Mouse (Mus musculus) midbrain, postnatal 0 days (tissue): ENCODE measurements around the gene Phc2. TPM values are rescaled to one million over a fixed set of nuclear protein-coding genes. Genes with fewer than 3 reads are reported as not detected.
"Not testable (repeated sequence)": the region's sequence is repeated elsewhere in the genome, so short reads cannot be mapped to it uniquely, and the experiment has no call there.

Experiments
- ATAC-seq: fragments of 200-750 bp; cut with Nextera tagmentation; 2 replicates; pipeline ENCODE4 v1.8.0; 2017; ENCODE audit warnings: moderate number of reproducible peaks, mild to moderate bottlenecking, moderate TSS enrichment, moderate library complexity; ENCODE audit not compliant: low FRiP score
- DNase-seq: peaks from one replicate; pipeline ENCODE4 v3.0.0-alpha.2; 2015; ENCODE audit warnings: low spot score
- H3K27ac ChIP-seq: fragments of 300-500 bp; sonication (generic); 2 replicates; pipeline ENCODE4 v1.5.1; 2014; ENCODE audit warnings: low read depth, mild to moderate bottlenecking, low read length, mixed read lengths
- H3K27me3 ChIP-seq: fragments of 300-500 bp; sonication (generic); 2 replicates; pipeline ENCODE4 v1.6.1; 2014; ENCODE audit warnings: low read length, control low read depth, mixed read lengths; ENCODE audit not compliant: insufficient read depth
- H3K36me3 ChIP-seq: fragments of 300-500 bp; sonication (generic); 2 replicates; pipeline ENCODE4 v1.6.1; 2014; ENCODE audit warnings: low read length, control low read depth, mixed read lengths; ENCODE audit not compliant: insufficient read depth
- H3K4me1 ChIP-seq: fragments of 300-500 bp; sonication (generic); 2 replicates; pipeline ENCODE4 v1.6.1; 2014; ENCODE audit warnings: mild to moderate bottlenecking, control low read depth, antibody characterized with exemption, low read length, mixed read lengths; ENCODE audit not compliant: insufficient read depth
- H3K4me2 ChIP-seq: fragments of 300-500 bp; sonication (generic); 2 replicates; pipeline ENCODE4 v1.6.1; 2014; ENCODE audit warnings: low read depth, mild to moderate bottlenecking, low read length, mixed read lengths; ENCODE audit not compliant: poor library complexity, severe bottlenecking
- H3K4me3 ChIP-seq: fragments of 300-500 bp; sonication (generic); 2 replicates; pipeline ENCODE4 v1.5.1; 2014; ENCODE audit warnings: low read depth, mild to moderate bottlenecking, low read length, moderate library complexity
- H3K9ac ChIP-seq: fragments of 300-500 bp; sonication (generic); replicated peaks from 2 replicates; pipeline ENCODE4 v1.6.1; 2014; ENCODE audit warnings: mild to moderate bottlenecking, low read length, moderate library complexity, mixed read lengths; ENCODE audit not compliant: poor library complexity, severe bottlenecking
- H3K9me3 ChIP-seq: fragments of 300-500 bp; sonication (generic); 2 replicates; pipeline ENCODE4 v1.6.1; 2016; ENCODE audit warnings: low read length, control low read depth
- CTCF ChIP-seq: IDR thresholded peaks from 2 replicates; pipeline ENCODE4 v1.5.1; 2016; ENCODE audit warnings: antibody characterized with exemption, mild to moderate bottlenecking
- WGBS: fragments of 180-500 bp; shearing (Covaris S2); extraction: QIAGEN DNeasy Blood & Tissue Kit; methylation state at CpG from one replicate; pipeline ENCODE4 v1.1.7; 2014; 5-methylcytosine and 5-hydroxymethylcytosine counted together
- polyA plus RNA-seq: library from polyadenylated mRNA; unstranded; fragments of >200 nt; fragmentation: Nextera tagmentation; extraction: Ambion mirVana; gene quantifications from 2 replicates; pipeline ENCODE4 v1.2.1, GENCODE M21; 2015
- total RNA-seq: library from RNA; depleted of rRNA; stranded (reverse); fragments of >200 nt; gene quantifications from 2 replicates; pipeline ENCODE4 v1.2.3, GENCODE M21; 2014

Phc2 gene
- total and polyA plus RNA-seq, 2 experiments from 2014 or later = 34.8 to 64.3 TPM

DNA sequence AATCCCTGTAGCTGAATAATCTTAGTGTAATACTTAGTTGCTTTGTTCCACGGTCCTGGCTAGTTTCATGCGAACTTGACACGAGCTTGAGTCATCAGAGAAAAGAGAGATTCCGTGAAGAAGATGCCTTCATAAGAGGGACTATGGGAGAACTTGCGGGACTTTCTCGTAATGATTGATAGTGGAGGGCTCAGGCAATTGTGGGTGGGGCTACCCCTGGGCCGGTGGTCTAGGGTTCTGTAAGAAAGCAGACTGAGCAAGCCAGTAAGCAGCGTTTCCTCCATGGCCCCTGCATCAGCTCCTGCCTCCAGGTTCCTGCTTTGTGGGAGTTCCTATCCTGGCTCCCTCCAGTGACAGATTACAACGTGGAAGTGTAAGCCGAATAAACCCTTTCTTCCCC is 43.8 kb upstream of the Phc2 start:
- Histone ChIP-seq H3K4me3 (no peak overlapping the region), H3K9me3 (no peaks in the 10 kb centered on the region), H3K27ac (no peak overlapping the region), H3K27me3 (no peaks in the 10 kb centered on the region), H3K4me1 (peaks cover 10% of the 10 kb centered on the region; the same call in 1 of the 2 replicates), H3K36me3 (no peaks in the 10 kb centered on the region), H3K4me2 (peak overlapping the region; percentile 45), H3K9ac (no peak overlapping the region)
- 20% methylated on average over 10 of the region's 10 CpGs for WGBS
- no peak for ATAC-seq
- TF ChIP-seq CTCF = no peak
- no peak for DNase-seq

DNA sequence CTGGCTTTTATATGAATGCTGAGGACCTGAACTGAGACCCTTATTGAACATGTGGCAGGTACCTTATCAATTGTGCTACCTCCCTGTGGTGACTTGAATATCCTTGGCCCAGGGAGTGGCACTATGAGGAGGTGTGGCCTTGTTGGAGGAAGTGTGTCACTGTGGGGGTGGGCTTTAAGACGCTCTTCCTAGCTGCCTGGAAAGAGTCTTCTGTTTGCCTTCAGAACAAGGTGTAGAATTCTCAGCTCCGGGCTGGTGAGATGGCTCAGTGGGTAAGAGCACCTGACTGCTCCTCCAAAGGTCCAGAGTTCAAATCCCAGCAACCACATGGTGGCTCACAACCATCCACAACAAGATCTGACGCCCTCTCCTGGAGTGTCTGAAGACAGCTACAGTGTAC is 42.8 kb upstream of the Phc2 start:
- H3K4me1 ChIP-seq = peaks cover 10% of the 10 kb centered on the region; the same call in 1 of the 2 replicates
- not testable (repeated sequence) for H3K9ac ChIP-seq, DNase-seq, H3K4me3 ChIP-seq, ATAC-seq, H3K27ac ChIP-seq, H3K9me3 ChIP-seq, H3K36me3 ChIP-seq, H3K4me2 ChIP-seq, H3K27me3 ChIP-seq
- 87% methylated on average over 3 of the region's 3 CpGs for WGBS

DNA sequence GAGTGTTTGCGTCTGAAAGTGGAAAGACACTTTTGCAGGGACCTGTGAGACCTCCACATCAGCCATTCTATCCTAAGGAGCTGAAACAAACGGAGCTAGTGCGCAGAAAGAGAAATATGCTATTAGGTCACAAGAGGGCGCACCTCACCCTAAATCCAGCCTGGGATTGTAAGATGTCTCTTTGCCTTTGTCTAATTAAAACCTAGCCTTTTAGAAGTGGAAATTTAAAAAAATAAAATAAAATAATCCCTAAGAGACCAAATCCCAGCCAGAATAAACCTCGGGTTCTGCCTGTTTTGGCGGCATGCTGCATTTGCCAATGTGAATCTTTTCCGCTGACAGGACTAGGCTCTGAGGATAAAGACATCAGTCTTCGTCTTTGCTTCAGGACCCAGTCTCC is 41.2 kb upstream of the Phc2 start:
- H3K36me3 ChIP-seq = no peaks in the 10 kb centered on the region
- H3K9me3 ChIP-seq = no peaks in the 10 kb centered on the region
- no peak overlapping the region for H3K27ac ChIP-seq
- TF ChIP-seq CTCF = peak; percentile 91
- H3K4me1 ChIP-seq = peaks cover 6% of the 10 kb centered on the region; the same call in 1 of the 2 replicates
- H3K27me3 ChIP-seq = no peaks in the 10 kb centered on the region
- ATAC-seq = no peak
- H3K4me2 ChIP-seq = no peak overlapping the region
- DNase-seq = peak; percentile 90
- 10% methylated on average over 8 of the region's 8 CpGs for WGBS
- no peak overlapping the region for H3K4me3 ChIP-seq
- 0 out of 2 replicates have a peak overlapping the region, but pooled peaks have one; percentile 8 for H3K9ac ChIP-seq

DNA sequence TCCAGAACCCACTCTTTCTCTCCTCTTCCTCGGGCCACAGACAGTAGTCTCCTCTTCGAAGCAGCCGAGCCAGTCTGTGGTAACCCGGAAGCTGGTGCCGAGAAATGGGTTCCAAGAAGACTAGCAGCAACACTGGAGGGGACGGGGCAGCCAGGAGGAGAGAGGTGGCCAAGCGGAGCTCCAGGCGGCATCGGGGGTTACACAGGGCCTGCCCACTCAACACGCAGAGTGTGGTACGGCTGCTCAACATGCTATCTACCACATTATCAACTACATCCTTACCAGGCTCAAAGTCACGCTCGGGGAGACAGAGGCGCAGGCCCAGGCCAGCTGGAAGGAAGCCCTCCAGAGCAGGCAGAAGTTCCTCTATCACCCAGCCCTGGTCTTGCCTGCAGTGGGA is 38.7 kb upstream of the Phc2 start:
- ATAC-seq (no peak), DNase-seq (no peak)
- H3K27ac ChIP-seq = no peak overlapping the region
- H3K4me3 ChIP-seq = no peak overlapping the region
- H3K36me3 ChIP-seq = no peaks in the 10 kb centered on the region
- no peak overlapping the region for H3K4me2 ChIP-seq
- no peaks in the 10 kb centered on the region for H3K9me3 ChIP-seq
- no peak for TF ChIP-seq CTCF
- no peak overlapping the region for H3K9ac ChIP-seq
- no peaks in the 10 kb centered on the region for H3K27me3 ChIP-seq
- WGBS = 88% methylated on average over 14 of the region's 14 CpGs
- no peaks in the 10 kb centered on the region for H3K4me1 ChIP-seq

DNA sequence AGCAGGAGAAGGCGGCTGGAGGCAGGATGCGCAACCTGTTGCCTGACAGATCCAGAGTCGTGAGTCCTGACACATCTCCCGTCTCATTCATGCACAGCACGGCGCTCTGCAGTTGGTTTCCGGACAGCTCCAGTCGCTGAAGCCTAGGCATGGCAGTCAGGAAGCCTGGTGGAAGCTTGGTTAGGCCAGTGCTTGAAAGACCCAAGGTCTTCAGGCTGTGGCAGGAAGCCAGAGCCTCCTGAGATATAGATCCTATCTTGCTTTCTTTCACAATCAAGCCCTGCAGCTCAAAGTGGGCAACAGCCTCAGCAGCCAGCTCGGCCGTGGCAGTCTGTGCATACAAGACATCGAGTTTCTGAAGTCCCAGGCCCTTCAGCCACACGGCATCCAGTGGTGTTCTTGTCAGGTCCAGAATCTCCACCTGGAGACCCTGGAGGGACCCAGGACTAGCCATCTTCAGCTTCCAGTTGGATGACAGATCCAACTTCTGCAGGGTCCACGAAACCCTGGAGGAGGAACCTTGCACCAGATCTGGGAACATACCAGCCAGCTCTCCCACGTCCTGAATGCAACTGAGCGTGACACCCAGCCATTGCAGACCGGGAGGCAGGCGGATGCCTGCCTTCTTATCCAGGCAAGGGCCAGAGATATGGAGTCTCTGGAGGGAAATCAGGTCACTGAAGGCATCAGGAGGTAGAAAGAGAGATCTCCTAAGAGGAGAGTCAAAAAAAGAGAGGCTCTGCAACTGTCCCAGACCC is 37.0 kb upstream of the Phc2 start:
- Histone ChIP-seq H3K27me3 (no peaks in the 10 kb centered on the region), H3K4me1 (no peaks in the 10 kb centered on the region), H3K36me3 (no peaks in the 10 kb centered on the region), H3K9me3 (no peaks in the 10 kb centered on the region), H3K27ac (no peak overlapping the region), H3K4me2 (no peak overlapping the region), H3K4me3 (no peak overlapping the region), H3K9ac (no peak overlapping the region)
- DNase-seq (no peak), ATAC-seq (no peak)
- TF ChIP-seq CTCF = no peak
- 69% methylated on average over 17 of the region's 17 CpGs for WGBS

DNA sequence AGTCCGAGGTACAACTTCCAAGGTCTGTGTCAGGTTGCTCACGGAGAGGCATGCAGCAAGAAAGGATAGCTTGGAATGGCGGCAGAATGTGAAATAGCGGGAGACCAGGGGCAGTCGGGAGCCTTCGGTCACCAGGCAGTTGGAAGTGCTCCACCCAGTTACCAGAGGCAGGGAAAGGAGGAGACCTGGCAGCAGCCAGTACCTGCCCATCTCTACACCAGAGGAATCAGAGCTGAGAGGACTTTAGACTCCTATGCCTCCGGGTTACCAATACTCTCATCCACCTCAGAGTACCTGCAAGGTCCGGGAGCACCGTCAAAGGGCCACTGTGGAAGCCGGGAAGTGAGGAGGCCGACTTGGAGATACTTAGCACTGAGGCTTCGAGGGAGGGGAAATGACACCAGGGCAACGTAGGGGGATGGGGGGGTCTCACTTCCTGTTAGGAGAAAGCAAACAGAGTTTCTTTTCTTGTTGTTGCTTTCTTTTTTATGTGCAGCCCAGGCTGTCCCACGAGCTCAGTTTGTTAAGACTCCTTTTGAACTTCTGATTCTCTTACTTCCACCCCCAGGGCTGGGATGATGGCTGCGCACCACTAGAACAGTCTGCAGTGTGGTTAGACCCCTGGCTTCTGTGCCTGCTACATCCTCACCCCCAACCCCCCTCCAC is 36.1 kb upstream of the Phc2 start, which contains the start of gene Tlr12:
Gene Tlr12 (minus strand): TSS at position 374 of the 666 bp plus-strand sequence.
- WGBS = 75% methylated on average over 15 of the region's 15 CpGs
- Histone ChIP-seq H3K4me1 (no peaks in the 10 kb centered on the region), H3K27ac (no peak within 1 kb of the TSS), H3K4me3 (no peak within 1 kb of the TSS), H3K36me3 (no peaks in the 10 kb centered on the region), H3K27me3 (no peaks in the 10 kb centered on the region), H3K9me3 (no peaks in the 10 kb centered on the region), H3K9ac (no peak within 1 kb of the TSS), H3K4me2 (no peak within 1 kb of the TSS)
- TF ChIP-seq CTCF = no peak
- ATAC-seq (no peak), DNase-seq (no peak)
